Mouse (Mus musculus): ENCODE measurements around the gene Slc35g3. TPM values are rescaled to one million over a fixed set of nuclear protein-coding genes. Genes with fewer than 3 reads are reported as not detected.

Gene Slc35g3
- 1.4 and 2.3 TPM in 2 replicates for polyA plus RNA-seq (2012; rRNA removed)

- TF ChIP-seq POLR2A (IDR thresholded peaks at IDR 0.05; ENCODE audit: borderline replicate concordance, extremely low read depth, low read depth, low read length) (no peak), CTCF (IDR thresholded peaks at IDR 0.05; ENCODE audit: insufficient read depth, low read length) (no peak)
- DNase-seq: no peak
- Histone ChIP-seq H3K4me1 (ENCODE audit: control insufficient read depth, insufficient read depth, low read length) (peaks cover 8% of the 10 kb centered on the region), H3K4me3 (replicated peaks; ENCODE audit: extremely low read depth, low read depth, low read length) (no peak within 1 kb of the TSS)
- WGBS: 40% methylated on average over 1 of the region's 1 CpGs
Measured at GRCm38 (mm10) chr11:69761868-69762267, at the start of gene Slc35g3. Gene Slc35g3, minus strand, starts transcription at chr11:69761968.

GRCm38 (mm10) chr11:69810280-69810679 is 48.5 kb upstream of the Slc35g3 start:
- Histone ChIP-seq H3K4me1 (ENCODE audit: control insufficient read depth, insufficient read depth, low read length) (no peaks in the 10 kb centered on the region), H3K4me3 (replicated peaks; ENCODE audit: extremely low read depth, low read depth, low read length) (no peak overlapping the region)
- no peak for TF ChIP-seq POLR2A (IDR thresholded peaks at IDR 0.05; ENCODE audit: borderline replicate concordance, extremely low read depth, low read depth, low read length)
- TF ChIP-seq CTCF (IDR thresholded peaks at IDR 0.05; ENCODE audit: insufficient read depth, low read length): no peak
- no peak for DNase-seq

GRCm38 (mm10) chr11:69807641-69808040 is 45.9 kb upstream of the Slc35g3 start:
- 56% methylated on average over 2 of the region's 2 CpGs for WGBS
- TF ChIP-seq CTCF (IDR thresholded peaks at IDR 0.05; ENCODE audit: insufficient read depth, low read length) (no peak), POLR2A (IDR thresholded peaks at IDR 0.05; ENCODE audit: borderline replicate concordance, extremely low read depth, low read depth, low read length) (no peak)

GRCm38 (mm10) chr11:69806378-69806777 is 44.6 kb upstream of the Slc35g3 start:
- Histone ChIP-seq H3K4me1 (ENCODE audit: control insufficient read depth, insufficient read depth, low read length) (peaks cover 9% of the 10 kb centered on the region), H3K4me3 (replicated peaks; ENCODE audit: extremely low read depth, low read depth, low read length) (no peak overlapping the region)
- WGBS: 83% methylated on average over 4 of the region's 4 CpGs
- no peak for TF ChIP-seq POLR2A (IDR thresholded peaks at IDR 0.05; ENCODE audit: borderline replicate concordance, extremely low read depth, low read depth, low read length)
- TF ChIP-seq CTCF (IDR thresholded peaks at IDR 0.05; ENCODE audit: insufficient read depth, low read length): no peak
- no peak for DNase-seq

More at GRCm38 (mm10) chr11:69807641-69808040, 45.9 kb upstream of the Slc35g3 start:
- Histone ChIP-seq H3K4me3 (replicated peaks; ENCODE audit: extremely low read depth, low read depth, low read length) (no peak overlapping the region), H3K4me1 (ENCODE audit: control insufficient read depth, insufficient read depth, low read length) (peaks cover 5% of the 10 kb centered on the region)
- no peak for DNase-seq

- Histone ChIP-seq H3K4me1 (ENCODE audit: control insufficient read depth, insufficient read depth, low read length) (peaks cover 18% of the 10 kb centered on the region), H3K4me3 (replicated peaks; ENCODE audit: extremely low read depth, low read depth, low read length) (peak within 1 kb of the TSS; percentile 57)
- WGBS: 28% methylated on average over 29 of the region's 29 CpGs
- TF ChIP-seq CTCF (IDR thresholded peaks at IDR 0.05; ENCODE audit: insufficient read depth, low read length): no peak
- no peak for TF ChIP-seq POLR2A (IDR thresholded peaks at IDR 0.05; ENCODE audit: borderline replicate concordance, extremely low read depth, low read depth, low read length)
- DNase-seq: peak; percentile 63
Measured at GRCm38 (mm10) chr11:69804972-69805909, 43.5 kb upstream of the Slc35g3 start, which contains the start of gene Tmem102. Gene Tmem102, minus strand, starts transcription at chr11:69805624.

GRCm38 (mm10) chr11:69804652-69804940 is 42.8 kb upstream of the Slc35g3 start:
- Histone ChIP-seq H3K4me3 (replicated peaks; ENCODE audit: extremely low read depth, low read depth, low read length) (no peak overlapping the region), H3K4me1 (ENCODE audit: control insufficient read depth, insufficient read depth, low read length) (peaks cover 20% of the 10 kb centered on the region)
- WGBS: 13% methylated on average over 12 of the region's 12 CpGs
- TF ChIP-seq POLR2A (IDR thresholded peaks at IDR 0.05; ENCODE audit: borderline replicate concordance, extremely low read depth, low read depth, low read length) (no peak), CTCF (IDR thresholded peaks at IDR 0.05; ENCODE audit: insufficient read depth, low read length) (no peak)
- peak; percentile 37 for DNase-seq

- Histone ChIP-seq H3K4me1 (ENCODE audit: control insufficient read depth, insufficient read depth, low read length) (peaks cover 20% of the 10 kb centered on the region), H3K4me3 (replicated peaks; ENCODE audit: extremely low read depth, low read depth, low read length) (peak overlapping the region; percentile 35)
- 2% methylated on average over 60 of the region's 60 CpGs for WGBS
- TF ChIP-seq POLR2A (IDR thresholded peaks at IDR 0.05; ENCODE audit: borderline replicate concordance, extremely low read depth, low read depth, low read length) (no peak; the same call in 1 of the 2 replicates), CTCF (IDR thresholded peaks at IDR 0.05; ENCODE audit: insufficient read depth, low read length) (peak; percentile 33; the same call in 1 of the 2 replicates)
- peak; percentile 76 for DNase-seq
Measured at GRCm38 (mm10) chr11:69803786-69804651, 42.3 kb upstream of the Slc35g3 start.

- Histone ChIP-seq H3K4me3 (replicated peaks; ENCODE audit: extremely low read depth, low read depth, low read length) (peak overlapping the region; percentile 35), H3K4me1 (ENCODE audit: control insufficient read depth, insufficient read depth, low read length) (peaks cover 20% of the 10 kb centered on the region)
- no peak for DNase-seq
- WGBS: 4% methylated on average over 12 of the region's 12 CpGs
- TF ChIP-seq CTCF (IDR thresholded peaks at IDR 0.05; ENCODE audit: insufficient read depth, low read length) (no peak), POLR2A (IDR thresholded peaks at IDR 0.05; ENCODE audit: borderline replicate concordance, extremely low read depth, low read depth, low read length) (no peak)
Measured at GRCm38 (mm10) chr11:69803328-69803727, 41.6 kb upstream of the Slc35g3 start.

GRCm38 (mm10) chr11:69802648-69803105 is 40.9 kb upstream of the Slc35g3 start:
- TF ChIP-seq CTCF (IDR thresholded peaks at IDR 0.05; ENCODE audit: insufficient read depth, low read length) (no peak), POLR2A (IDR thresholded peaks at IDR 0.05; ENCODE audit: borderline replicate concordance, extremely low read depth, low read depth, low read length) (peak; percentile 44; the same call in 1 of the 2 replicates)
- Histone ChIP-seq H3K4me3 (replicated peaks; ENCODE audit: extremely low read depth, low read depth, low read length) (peak overlapping the region; percentile 67), H3K4me1 (ENCODE audit: control insufficient read depth, insufficient read depth, low read length) (peaks cover 20% of the 10 kb centered on the region)
- peak; percentile 90 for DNase-seq
- under 1% methylated on average over 31 of the region's 33 CpGs for WGBS

Data from lung, adult 2 months (tissue).